Mouse (Mus musculus) telencephalon, adult 2 months (tissue): Measurements from ENCODE around the gene Setmar.

Experiments used
- DNase-seq: peaks from one replicate; pipeline ENCODE4 v3.0.0-alpha.2; 2011; ENCODE audit warnings: low read depth, low spot score

Gene Setmar

DNA sequence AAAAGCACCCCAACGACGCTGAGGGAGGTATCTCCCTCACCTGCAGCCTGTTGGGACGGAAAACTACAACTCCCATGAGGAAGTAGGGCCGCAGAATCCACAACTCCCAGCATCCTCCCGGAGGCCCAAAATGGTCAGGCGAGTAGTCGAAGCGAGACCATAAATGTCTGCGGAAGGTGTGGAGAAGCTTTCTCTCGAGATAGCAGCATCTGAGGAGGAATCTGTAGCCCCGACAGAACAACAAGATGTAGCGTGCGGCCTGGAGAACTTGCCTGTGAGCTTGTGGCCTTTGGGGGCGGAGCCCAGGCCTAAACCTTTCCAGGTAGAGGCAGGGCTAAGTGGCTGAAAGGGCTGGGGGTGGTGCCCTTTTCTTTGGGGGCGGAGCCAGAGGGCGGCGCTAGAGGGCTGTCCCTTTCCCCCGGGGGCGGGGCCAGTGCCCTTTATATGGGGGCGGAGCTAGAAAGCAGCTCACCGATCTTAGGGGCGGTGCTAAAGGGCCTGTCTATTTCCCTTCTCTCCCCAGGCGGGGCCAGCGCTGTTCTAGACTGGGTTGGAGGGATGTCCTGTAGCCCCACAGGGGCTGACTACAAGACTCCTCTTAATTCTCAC is at the start of gene Setmar:
TSS of gene Setmar (plus strand) at position 128 of the 609 bp plus-strand sequence.
- peak; percentile 97 for DNase-seq

DNA sequence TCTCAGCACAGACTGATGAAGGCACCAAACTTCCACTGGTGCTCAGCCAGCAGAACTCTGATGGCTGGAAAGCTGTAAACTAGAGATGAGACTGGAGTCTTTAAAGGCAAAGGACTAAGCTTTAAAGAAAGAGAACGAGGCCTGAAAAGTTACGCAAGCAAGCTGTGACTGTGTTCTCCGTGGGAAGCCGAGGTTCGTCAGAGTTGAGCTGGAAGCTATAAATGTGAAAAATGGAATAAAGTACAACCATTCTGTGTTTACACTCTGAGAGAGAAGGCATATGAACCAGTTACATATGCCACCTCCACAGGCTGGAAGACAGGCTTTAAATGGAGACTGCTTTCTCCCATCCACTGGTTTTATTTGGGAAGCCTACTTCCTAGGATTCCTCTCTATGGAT is 43.2 kb upstream of the Setmar start:
- peak; percentile 94 for DNase-seq

DNA sequence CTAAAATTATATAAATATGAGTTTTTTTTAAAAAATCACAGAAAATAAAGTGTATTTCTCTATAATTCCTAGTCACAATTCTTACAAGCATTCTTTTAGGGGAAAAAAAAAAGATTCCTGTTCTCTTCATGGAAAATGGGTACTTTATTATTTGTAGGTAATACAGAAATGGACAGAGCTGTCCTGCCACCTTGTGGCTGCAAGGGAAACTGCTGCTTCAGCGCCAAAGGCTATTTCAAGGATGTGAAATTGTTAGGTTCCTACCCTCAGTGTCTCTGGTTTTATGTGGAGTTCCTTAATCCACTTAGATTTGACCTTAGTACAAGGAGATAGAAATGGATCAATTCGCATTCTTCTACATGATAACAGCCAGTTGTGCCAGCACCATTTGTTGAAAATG is 9.8 kb upstream of the Setmar start:
- peak; percentile 24 for DNase-seq

DNA sequence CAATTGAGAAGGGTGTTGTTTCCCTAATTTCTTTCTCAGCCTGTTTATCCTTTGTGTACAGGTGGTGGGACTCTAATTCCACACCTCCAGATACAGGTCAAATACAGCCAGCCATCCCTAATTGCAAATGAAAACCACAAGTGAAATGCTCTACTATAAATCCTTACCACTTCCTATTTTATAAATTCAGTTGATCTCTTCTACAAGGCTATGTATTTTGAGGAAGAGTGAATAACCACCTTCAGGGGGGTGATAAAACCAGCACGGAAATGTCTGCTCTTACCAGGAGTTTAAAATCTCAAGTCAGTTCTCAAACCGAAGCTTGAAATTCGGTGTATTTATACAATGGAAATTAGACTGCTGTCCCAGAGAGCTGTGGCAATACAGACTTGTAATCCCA is 8.9 kb upstream of the Setmar start:
- no peak for DNase-seq

DNA sequence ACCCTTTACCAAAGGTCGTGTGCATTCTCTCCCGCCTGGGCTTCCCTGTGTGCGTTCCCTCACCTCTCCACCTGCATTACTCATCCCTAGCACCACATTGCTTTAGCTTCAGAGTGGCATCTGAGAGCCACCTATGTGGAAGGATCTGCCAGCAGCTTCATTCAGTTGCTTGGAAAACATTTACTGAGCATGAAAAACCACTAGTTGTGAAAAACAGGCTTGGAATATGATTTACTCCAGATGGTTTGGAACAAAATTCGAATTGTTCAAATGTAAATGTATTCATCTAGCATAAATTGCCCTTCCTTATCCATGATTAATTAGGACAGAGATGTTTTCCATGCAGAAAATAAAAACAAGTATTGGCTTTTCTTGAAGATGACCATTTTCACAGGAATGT is 7.5 kb upstream of the Setmar start:
- peak; percentile 35 for DNase-seq

DNA sequence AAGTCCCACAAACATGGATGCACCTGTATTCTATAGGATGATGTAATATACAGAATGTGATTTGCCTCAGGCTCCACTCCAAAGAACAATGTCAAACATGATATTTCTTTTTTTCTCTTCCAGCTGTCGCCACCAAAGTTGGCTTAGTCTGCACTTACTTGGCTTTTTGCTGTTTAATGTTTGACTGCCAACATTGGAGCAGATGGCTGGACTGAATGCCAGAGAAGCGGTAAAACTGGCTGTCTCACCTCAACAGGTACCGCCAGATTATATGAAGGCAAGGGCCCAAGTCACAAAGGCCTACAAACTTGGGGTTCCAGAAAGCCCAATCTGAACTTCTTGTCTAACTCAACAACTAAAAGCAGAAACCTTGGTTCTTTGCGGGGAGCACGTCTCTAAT is 6.8 kb upstream of the Setmar start:
- DNase-seq, result peak; percentile 36

DNA sequence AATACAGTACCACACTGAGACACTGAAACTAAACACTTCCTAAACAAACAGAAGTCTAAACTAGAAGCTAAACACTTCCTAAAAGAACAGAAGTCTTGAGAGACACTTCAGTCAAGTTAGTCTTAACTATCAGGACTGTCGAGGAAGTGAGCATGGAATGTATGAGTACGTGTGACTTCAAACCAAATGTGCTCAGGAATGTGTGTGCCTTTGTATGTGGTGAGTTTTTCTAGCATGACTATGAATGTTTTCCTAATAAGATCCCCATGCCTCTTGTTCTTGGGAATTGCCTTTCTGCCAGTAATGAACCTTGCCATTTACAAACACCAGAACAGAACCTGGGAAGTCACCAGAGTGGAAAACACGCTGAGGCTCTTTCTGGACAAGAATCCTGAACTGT is 3.7 kb upstream of the Setmar start:
- no peak for DNase-seq

DNA sequence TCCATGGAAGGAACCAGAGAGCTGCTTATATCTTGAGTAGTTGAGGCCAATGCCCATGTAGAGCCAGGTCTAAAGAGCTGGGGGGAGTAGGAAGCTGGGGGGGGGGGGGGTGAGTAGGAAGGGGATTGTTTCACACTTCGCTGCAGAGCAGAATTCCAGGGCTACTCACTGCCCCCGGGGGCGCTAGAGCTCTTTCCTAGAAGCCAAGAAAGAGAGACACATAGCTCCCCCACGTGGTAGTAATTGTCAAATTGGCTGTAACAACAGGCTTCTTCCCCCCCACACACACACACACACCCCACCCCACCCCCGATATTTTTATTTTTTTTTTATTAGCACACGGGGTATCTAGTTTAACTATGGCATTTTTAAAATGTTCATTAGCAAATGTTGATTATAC is 738 bp downstream of the Setmar start:
- DNase-seq, result peak; percentile 88

DNA sequence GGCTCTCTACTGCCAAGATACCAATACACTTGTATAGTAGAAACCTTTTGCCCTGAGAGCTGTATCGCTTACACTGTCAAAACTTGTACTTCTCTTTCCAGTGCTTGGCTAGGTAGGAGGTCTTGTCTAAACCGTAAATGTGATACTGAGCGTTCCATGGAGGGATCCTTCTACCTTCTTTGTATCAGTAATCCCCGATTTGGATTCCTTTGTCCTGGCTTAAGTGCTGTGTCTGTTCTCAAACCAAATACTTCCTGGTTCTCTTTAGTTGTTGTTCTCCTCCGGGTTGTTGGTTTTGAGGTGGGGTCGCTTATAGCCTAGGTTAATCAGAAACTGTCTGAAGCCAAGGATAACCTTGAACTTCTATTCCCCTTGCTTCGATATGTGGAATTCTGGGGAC is 6.1 kb downstream of the Setmar start:
- DNase-seq, result no peak

DNA sequence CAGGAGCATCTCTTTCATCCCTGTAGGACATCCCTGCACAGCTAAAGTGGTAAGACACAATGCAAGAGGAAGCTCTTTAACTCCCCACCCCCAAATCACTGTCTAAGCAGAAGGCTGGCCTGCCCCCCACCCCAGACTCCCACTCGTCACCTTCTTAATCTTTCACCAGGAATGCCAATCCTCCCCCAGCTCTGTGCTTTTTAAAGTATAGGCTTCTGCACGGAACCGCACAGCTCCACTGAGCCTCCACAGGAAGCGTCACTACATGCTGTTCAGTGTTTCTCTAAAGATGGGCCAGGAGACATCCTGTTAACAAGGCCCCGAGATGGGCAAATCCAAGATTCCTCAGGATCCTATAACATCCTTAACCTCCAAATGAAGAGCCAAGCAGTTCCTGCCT is 8.2 kb downstream of the Setmar start:
- DNase-seq, result peak; percentile 85

DNA sequence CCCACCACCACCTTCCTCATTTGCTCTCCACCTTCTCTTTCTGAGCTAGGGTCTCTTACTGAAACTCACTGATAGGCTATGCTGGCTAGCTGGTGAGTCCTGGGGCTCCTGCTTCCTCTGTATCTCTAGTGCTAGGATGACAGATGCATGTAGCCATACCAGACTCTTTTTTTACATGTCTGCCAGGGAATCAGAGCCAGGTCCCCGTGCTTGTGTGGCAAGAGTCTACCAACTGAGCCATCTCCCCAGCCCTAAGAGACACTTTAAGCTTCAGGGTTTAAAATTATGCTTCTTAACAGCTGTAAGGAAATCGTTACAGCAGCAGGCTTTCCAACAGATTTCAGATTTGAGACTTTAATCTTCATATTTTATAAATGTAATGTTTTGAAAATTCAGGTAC is 9.1 kb downstream of the Setmar start:
- no peak for DNase-seq

DNA sequence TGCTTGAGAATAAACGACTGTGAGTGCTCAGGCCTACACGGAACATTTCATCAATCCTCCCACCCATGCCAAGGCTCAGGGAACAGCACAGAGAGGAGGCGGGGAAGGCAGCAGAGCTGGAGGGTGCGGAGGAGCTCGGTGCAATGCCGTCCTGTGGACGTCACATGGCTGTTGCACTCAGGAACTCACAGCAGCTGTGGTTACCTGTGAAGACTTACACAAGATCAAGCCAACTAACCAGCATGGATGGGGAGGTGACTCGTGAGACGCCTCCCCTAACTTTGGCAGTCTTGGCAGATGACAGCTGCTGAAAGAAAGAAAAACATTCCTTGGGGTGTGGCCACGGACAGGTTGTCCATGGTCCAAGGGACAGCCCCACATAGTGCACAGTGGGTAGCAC is 9.8 kb downstream of the Setmar start:
- peak; percentile 73 for DNase-seq

DNA sequence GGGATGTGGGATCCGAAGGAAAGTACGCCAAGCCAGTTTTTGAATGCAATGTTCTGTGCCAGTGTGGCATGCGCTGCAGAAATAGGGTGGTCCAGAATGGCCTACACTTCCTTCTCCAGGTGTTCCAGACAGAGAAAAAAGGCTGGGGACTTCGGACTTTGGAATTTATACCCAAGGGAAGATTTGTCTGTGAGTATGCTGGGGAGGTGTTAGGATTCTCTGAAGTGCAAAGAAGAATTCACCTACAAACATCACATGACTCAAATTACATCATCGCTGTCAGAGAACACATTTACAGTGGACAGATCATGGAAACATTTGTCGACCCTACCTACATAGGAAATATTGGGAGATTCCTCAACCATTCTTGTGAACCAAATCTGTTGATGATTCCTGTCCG is 11.0 kb downstream of the Setmar start:
- DNase-seq, result no peak

DNA sequence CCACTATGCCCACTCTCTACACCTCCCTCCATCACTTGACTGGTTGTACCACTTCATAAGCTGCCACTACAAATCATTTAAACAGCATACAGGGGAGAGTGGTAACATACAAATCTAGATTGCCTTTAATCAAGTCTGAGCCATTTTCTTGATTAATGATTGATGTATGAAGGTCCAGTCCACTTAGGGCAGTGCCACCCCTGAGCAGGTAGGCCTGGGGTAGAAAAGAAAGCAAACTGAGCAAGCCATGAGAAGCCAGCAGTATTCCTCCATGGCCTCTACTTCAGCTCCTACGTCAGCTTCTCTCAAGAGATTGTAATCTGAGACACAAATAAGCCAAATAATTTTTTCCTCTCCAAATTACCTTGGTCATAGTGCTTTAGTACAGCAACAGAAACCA is 26.5 kb downstream of the Setmar start:
- DNase-seq, result no peak

DNA sequence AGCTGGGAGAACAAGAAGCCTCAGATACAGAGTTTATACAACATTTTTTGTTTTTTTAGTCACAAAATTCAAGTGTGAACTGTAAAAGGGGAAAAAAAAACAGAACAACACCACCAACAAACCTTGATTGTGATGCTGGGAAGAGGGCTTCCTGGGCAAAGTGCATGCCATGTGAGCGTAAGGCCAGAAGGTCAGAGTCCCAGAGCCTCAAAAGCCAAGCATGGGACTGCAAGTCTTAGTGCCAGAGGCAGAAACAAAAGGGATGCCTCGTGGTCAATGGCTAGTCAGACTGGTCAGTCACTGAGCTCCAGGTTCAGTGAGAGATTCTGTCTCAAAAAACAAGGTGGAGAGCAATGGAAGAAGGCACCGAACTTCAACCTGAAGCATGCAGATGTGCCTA is 27.8 kb downstream of the Setmar start:
- no peak for DNase-seq

DNA sequence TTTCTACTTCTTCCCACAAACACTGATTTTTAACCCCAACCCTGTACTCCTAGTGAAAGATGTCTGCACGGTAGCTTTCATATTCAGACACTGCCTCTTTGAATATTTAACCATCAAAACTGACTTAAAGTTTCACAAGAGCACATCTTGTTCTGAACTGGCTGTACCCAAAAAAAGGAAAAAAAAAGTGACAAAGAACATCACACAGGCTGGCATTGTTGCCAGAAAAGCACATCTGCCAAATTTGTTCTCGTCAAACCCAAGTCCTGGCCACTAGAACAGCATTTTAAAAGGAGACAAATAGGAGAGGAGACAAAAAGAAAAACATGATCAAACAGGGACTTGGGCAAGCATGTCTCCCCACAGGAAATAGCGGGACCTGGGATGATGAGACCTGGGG is 28.6 kb downstream of the Setmar start:
- no peak for DNase-seq

DNA sequence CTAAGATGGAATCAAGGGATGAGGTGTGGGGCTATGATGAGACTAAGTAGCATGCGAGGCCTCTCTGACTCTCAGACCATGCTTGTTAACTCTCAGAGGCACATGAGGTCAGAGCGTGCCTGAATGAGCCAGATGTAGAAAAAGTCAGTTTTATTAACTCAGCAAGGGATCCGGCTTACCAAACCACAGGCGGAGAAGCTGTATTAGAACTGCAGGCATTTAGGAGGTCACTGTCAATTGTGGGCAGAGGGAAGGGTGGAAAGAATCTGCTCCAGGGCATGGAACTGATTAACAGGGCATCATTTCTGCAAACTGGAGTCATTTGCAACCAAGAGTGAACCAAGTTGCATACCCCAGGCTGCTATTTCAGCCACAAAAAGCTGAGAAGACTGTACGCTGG is 30.6 kb downstream of the Setmar start:
- DNase-seq, result no peak

DNA sequence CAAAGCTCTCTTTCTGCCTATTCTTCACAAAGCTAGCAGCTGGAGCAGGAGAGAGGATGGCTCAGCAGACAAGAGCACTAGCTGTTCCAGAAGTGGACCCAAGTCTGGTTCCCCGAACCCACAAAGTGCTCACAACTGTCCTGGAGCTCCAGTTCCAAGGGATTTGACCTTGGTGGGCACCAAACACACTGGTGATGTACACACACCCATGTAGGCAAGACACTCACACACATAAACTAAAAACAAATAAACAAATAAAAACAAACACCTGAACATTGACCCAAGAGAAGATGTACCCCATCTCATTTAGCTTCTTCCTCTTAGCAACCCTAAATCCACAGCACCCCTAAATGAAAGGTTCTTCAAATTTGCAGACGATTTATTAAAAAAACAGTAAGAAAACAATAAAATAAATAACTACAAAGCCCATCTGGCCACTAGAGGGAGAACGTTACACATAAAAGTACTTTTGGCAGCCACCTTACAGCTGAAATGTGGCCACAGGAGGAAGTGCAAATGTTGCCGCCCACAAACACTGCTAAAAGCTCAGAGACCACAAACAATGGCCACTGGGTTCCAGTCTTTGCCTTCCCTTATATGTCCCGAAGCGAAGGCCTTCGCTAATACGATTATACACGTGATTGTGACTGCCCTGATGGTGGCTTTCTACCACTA is 33.5 kb downstream of the Setmar start:
- DNase-seq, result peak; percentile 55

DNA sequence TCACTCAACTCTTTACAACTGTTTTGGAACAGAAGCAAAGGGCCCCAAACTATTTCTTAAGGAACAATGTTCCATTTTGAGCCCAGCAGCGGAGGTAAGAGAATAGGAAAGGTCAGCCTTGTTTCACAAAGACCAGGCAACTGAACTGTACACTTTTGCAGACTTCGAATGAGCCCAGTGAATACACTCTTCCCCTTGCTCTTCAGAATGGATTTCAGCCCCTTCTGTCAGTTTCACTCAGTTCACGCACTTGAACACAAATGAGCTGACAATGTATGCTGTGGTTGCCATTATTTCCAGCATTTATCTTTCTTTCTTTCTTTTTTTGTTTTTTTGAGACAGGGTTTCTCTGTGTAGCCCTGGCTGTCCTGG is 34.0 kb downstream of the Setmar start:
- DNase-seq, result no peak

DNA sequence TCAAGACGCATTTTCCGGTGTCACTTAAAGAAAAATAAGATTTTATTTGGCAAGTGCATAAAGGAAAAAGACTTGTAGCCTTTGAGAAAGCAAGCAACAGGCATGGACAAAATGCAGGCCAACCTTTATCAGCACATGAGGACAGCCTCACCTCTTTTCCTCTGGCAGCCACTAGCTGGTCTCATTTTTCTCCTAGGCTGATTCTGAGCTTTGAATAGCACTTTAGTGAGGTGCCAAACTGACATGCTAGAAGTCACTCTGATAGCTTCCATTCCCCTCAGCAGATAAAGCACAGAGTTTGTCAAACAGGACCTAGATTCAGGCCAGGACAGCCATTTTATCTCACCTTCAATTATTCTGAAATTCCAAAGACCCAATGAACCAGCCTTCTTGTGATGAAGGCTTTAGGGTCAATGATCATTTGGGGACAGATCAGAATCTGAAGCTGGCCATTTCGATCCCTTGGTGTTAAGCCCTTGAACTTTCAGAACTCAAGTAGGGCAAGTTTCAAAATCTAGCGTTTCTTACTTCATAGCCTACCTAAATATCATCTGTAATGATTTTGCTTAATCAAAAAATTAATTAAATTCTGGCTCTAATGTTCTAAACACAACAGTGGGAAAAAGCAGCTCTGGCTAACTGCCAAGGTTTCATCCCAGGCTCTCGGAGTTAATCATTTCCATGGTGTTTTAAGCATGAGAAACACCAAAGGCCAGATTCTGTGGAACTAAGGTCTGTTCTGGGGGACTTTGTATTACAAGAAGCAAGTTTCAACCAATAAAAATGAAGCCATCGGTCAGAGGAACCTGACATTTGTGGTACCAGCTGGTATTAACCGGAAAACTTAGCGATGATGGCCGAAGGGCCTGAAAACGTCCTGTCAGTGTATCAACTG is 37.3 kb downstream of the Setmar start:
- no peak for DNase-seq

DNA sequence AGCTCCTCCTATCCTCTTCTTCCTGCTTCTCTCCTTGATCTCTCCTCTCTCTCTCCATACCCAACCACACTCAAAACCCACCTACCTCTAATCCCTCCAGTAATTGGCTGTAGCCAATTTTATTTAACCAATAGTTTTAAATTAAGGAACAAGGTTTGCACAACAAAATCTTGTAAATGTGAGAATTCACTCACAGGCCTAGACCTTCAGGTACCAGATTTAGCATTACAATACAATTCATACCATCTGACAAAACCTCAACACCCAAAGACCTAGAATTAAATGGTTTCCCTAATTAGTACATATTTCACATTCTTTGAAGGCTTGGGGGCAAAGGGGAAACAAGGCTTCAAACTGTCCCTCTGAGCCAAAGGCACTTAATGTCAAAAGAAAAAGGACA is 42.5 kb downstream of the Setmar start:
- no peak for DNase-seq

DNA sequence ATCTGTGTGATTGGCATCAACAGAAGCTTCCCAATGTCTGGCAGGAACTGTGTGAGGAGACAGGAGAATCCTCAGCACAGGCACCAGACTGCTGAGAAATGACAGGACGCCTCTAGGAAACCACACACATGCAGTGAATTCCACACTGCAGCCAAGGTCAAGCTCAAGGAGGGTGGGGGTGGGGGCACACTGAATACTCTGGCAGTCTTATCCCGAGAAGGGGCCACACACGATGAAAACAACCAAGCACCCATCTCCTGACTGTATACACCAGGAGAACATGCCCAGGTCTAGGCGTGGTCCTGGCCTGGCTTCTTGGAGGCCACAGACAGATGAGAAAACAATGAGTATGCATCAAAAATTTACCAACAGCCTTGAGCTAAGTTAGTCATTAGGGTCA is 45.5 kb downstream of the Setmar start:
- DNase-seq, result no peak

DNA sequence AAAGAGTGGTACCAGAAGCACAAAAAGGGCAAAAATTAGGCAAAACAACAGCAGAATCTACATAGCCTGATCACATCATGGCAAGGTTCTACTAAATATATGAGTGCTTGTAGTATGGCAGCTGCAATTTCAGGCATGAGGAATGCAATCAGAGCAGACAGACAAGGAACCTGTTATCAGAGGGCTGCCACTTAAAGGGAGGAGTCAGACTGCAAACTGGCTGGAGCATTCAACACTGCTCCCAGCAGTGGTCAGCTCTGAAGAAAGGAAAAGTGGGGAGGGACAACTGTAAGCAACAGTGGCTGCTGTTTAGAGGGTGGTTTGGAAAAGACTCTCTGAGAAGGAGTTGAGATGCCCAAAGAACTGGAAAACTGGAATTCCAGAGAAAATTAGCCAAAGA is 46.8 kb downstream of the Setmar start:
- DNase-seq, result no peak
